Mouse (Mus musculus): ENCODE results near the gene Scly.

DNA sequence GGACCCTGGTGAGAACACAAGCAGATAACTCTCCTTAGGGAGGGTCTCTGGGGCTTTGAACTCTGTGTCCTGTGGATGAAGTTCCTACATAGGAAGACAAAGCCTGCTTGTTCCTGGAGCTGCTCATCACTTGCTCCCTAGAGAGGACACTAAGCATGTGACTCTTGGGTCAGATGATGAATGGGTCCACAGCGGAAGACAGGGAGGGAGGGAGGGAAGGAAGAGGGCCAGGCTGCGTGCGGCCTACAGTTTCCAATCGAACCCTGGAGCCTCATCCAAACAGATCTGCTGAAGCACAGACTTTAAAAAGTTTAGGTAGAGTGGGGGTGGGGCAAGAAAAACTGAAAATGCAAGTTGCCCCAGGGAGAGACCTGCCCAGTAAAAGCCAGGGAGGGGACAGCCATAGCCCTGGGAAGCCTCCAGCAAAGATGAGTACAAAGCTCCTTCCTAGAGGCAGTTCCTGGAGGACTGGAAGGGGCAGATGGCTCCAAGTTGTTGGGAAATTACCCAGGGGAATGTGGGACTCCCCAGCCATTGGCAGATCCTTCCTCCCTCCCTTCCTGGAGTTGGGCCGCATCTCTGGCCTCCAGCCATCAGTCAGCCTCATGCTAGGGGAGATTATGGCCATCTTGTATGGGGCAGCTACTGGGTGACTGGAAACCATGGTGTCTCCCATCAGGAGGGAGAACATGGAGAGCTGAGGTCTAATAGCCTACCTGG is 1.7 kb downstream of the Scly start:
- TF ChIP-seq CTCF (conservative IDR thresholded peaks at IDR 0.05; ENCODE audit: insufficient read depth, insufficient read length, low read depth, low read length) (no peak), POLR2A (IDR thresholded peaks at IDR 0.05; ENCODE audit: low read depth, low read length) (no peak)

Measured in kidney, adult 2 months (tissue).